Mouse (Mus musculus) right cerebral cortex, adult 2 months (tissue): ENCODE data around the gene Zfp874a.
"Not testable (repeated sequence)": the region's sequence is repeated elsewhere in the genome, so short reads cannot be mapped to it uniquely, and the experiment has no call there.

Experiments used
- DNase-seq, 2 experiments: peaks; one replicate each; pipeline ENCODE4 v3.0.0; 2021 to 2022; ENCODE audit warnings: low spot score in 2 of 2

Gene Zfp874a

DNA sequence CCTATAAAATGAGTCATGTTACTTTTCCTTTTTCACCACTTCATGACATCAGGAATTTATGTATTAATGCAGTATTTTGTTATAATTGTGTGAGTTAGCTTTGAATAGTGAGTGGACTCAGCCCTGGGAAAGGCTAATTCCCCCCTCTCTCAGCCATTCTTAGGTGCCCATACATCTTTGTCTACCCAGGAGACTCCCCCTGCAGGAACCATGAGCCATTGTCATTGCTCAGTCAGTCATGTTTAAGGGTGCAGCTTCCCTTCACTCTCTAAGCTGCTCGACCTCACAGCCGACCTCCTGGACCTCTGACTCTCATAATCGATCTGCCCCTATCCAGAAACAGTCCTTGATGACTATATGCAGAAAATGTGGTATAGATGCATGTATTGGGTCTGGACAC, 75.2 kb downstream of the Zfp874a start:
- DNase-seq = not testable (repeated sequence)

- DNase-seq = peak; percentile 55 to 59
Observed at GRCm38 (mm10) chr13:67375050-67375911, 76.1 kb downstream of the Zfp874a start, which contains the start of the genes Gm28041 and Zfp456. Gene Gm28041, minus strand, starts transcription at chr13:67375733. Gene Zfp456, minus strand, starts transcription at chr13:67375810.
